Mouse (Mus musculus) olfactory bulb, adult 2 months (tissue): ENCODE measurements around the gene Nim1k. TPM values are rescaled to one million over a fixed set of nuclear protein-coding genes. Genes with fewer than 3 reads are reported as not detected.
A peak's percentile ranks its signal among the peaks of the same experiment; 100 is the strongest.

Experiments
- H3K27ac ChIP-seq: fragments of 200-500 bp; 2 replicates; pipeline ENCODE4 v1.5.1; 2012; ENCODE audit warnings: low read depth, low read length; ENCODE audit not compliant: insufficient read depth
- H3K4me1 ChIP-seq: fragments of 200-500 bp; 2 replicates; pipeline ENCODE4 v1.6.1; 2012; ENCODE audit warnings: low read length; ENCODE audit not compliant: control insufficient read depth, insufficient read depth
- H3K4me3 ChIP-seq: fragments of 200-500 bp; 2 replicates; pipeline ENCODE4 v1.5.1; 2012; ENCODE audit warnings: mild to moderate bottlenecking, low read depth, low read length, moderate library complexity; ENCODE audit not compliant: insufficient read depth
- CTCF ChIP-seq: fragments of 200-500 bp; IDR thresholded peaks from 2 replicates; pipeline ENCODE4 v1.5.1; 2012; ENCODE audit warnings: low read depth, mild to moderate bottlenecking, low read length, moderate library complexity; ENCODE audit not compliant: insufficient read depth
- POLR2A ChIP-seq: fragments of 200-500 bp; IDR thresholded peaks from 2 replicates; pipeline ENCODE4 v1.6.1; 2012; ENCODE audit warnings: mild to moderate bottlenecking, low read depth, low read length, moderate library complexity; ENCODE audit not compliant: insufficient read depth
- WGBS: fragments of 180-500 bp; shearing (Covaris S2); methylation state at CpG from one replicate; pipeline ENCODE4 v1.1.7; 2018; 5-methylcytosine and 5-hydroxymethylcytosine counted together
- polyA plus RNA-seq: library from polyadenylated mRNA; stranded (reverse); fragments of >200 nt; gene quantifications from 2 replicates; pipeline ENCODE4 v1.2.4, GENCODE M21; 2012; ENCODE audit warnings: low replicate concordance; ENCODE audit not compliant: missing spikeins, insufficient read depth, insufficient read length

Nim1k gene
- polyA plus RNA-seq: not detected in 2 replicates

DNA sequence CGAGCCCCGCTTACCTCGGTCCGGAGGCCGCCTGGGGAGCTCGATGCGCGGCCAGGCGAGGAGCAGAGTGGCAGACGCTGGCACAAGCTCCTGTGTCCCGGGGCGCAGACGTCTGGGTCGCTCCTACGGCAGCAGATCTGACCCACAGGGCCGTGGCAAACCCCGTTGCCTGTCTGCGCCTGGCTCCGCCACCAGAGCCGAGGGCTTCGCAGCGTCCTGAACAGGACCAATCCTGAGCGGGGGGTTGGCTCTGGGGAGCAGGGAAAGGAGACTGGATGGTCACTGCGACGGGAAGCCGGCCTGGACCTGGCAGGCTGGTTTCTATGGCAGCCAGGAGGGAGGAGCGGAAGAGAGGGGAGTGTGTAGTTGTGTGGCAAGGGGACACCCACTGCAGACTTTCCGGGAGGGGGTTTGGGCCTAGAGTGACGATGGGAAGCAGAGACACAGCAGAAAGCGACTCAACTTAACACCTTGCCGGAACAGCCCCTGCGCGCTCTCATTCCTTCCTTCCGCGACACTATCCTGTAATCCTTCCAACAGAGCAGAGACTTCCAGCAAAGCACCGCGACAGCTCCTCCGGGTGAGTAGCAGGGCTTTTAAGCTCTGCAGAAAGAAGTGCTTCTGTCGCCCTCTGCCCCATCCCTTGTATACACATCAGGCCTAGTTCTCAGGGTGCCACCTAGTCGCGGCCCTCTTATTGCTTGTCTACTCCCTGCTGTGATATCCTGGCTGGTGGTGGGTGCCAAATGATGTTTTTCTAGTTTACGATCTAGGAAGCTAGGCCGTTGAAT lies at the start of gene Nim1k:
TSS of gene Nim1k (minus strand) at position 202 of the 791 bp plus-strand sequence.
- WGBS: under 1% methylated on average over 43 of the region's 43 CpGs
- peak within 1 kb of the TSS; percentile 92 for H3K27ac ChIP-seq
- peaks cover 10% of the 10 kb centered on the region for H3K4me1 ChIP-seq
- peak within 1 kb of the TSS; percentile 67 for H3K4me3 ChIP-seq
- 0 out of 2 replicates have a peak, but pooled peaks have one; percentile 22 for TF ChIP-seq CTCF
- peak; percentile 37; the same call in 1 of the 2 replicates for TF ChIP-seq POLR2A

DNA sequence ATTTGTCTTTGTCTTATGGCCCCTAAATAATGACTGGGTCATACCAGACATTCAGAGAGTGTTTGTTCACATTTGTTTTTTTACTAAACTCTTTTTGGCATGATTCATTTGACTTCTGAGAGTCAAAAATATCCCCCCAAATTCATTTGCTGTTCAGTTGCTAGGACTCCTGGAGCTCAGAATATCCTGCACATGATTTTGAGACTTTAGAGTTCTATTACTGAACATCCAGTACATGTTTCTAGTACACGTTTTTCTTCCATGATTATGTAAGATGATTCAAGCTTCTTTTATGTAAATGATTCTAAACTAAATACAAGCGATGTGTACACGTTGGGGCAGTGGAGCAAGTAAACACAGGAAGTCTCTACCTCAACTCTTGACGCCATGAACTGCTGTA lies 42.0 kb upstream of the Nim1k start:
- Histone ChIP-seq H3K27ac (no peak overlapping the region), H3K4me3 (no peak overlapping the region), H3K4me1 (no peaks in the 10 kb centered on the region)
- WGBS: 60% methylated on average over 4 of the region's 4 CpGs
- TF ChIP-seq CTCF (no peak), POLR2A (no peak)

DNA sequence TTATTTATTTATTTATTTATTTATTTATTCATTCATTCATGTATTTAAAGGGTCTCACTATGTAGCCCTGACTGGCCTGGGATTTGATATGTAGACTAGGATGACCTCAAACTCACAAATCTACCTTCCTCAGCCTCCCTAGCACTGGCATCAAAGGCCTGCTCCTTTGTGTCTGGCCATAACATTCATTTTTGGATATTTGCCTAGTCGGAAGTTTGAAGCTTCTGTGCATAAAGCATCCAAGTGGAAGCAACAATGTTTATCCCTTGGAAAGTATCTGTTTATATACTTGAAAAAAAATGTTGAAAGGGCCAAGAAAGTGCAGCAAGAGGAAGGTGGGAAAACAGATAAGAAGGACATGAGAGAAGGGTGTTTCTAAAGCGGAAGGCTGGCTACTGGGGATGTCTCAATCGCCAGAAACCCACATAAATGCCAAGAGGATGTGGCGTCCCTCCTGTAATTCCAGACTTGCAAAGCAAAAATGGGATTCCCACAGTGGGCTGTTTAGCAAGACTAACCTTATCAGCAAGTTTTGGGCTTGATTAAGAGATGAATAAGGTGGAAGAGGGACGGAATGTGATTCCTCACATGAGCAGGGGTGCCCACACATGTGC lies 37.2 kb upstream of the Nim1k start:
- H3K4me3 ChIP-seq: no peak overlapping the region

GRCm38 (mm10) chr13:119791580-119792135 lies 36.0 kb upstream of the Nim1k start:
- 4% methylated on average over 18 of the region's 18 CpGs for WGBS
- TF ChIP-seq POLR2A (no peak), CTCF (no peak)
- Histone ChIP-seq H3K27ac (no peak overlapping the region), H3K4me3 (peak overlapping the region; percentile 99), H3K4me1 (peaks cover 6% of the 10 kb centered on the region)

More for the DNA sequence above, 37.2 kb upstream of the Nim1k start:
- Histone ChIP-seq H3K4me1 (peaks cover 6% of the 10 kb centered on the region), H3K27ac (no peak overlapping the region)
- no peak for TF ChIP-seq CTCF
- TF ChIP-seq POLR2A: no peak
- WGBS: 85% methylated on average over 5 of the region's 5 CpGs

DNA sequence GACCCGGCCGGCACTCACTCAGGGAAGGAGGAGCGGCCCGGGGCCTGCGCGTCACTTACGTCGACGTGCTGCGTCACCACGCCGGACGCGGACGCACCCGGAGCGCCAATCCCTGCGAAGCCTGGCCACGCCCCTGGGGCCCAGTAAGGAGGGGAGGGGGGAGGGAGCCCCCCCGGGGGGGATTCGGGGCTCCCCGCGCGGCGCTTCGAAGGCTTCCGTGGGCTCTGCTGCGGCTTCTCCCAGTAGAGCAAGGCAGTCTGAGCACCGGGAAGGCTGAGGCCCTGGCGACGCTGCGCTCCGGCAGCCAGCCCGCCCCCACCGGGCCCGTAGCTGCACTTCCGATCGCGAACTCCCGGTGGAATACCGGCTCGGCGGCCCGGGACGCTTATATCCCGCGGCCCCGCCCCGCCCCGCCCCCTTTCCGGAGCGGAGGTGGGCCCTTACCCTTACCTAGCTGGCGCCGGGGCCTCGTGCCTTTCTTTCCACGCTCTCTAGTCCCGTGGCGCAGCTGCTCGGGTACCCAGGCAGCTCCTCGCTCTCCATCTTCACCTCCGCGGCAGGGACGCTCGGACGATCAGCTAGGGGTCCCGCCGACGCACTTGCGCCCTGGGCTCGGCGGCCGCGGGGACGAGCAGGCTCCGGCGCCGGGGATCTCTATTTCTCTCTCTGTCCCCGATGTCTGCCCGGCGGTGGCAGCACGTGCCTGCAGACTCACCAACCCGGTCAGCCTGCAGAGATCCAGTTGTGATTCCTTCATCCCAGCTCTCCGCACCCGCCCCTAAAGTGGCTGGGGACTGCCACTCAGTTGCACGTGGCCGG lies 35.3 kb upstream of the Nim1k start, which contains the start of gene Zfp131:
TSS of gene Zfp131 (minus strand) at position 129 of the 819 bp plus-strand sequence.
- Histone ChIP-seq H3K4me1 (peaks cover 6% of the 10 kb centered on the region), H3K27ac (peak within 1 kb of the TSS; percentile 94), H3K4me3 (peak within 1 kb of the TSS; percentile 99)
- TF ChIP-seq POLR2A: peak; percentile 58; the same call in 1 of the 2 replicates
- 0 out of 2 replicates have a peak, but pooled peaks have one; percentile 10 for TF ChIP-seq CTCF
- WGBS: under 1% methylated on average over 85 of the region's 86 CpGs

DNA sequence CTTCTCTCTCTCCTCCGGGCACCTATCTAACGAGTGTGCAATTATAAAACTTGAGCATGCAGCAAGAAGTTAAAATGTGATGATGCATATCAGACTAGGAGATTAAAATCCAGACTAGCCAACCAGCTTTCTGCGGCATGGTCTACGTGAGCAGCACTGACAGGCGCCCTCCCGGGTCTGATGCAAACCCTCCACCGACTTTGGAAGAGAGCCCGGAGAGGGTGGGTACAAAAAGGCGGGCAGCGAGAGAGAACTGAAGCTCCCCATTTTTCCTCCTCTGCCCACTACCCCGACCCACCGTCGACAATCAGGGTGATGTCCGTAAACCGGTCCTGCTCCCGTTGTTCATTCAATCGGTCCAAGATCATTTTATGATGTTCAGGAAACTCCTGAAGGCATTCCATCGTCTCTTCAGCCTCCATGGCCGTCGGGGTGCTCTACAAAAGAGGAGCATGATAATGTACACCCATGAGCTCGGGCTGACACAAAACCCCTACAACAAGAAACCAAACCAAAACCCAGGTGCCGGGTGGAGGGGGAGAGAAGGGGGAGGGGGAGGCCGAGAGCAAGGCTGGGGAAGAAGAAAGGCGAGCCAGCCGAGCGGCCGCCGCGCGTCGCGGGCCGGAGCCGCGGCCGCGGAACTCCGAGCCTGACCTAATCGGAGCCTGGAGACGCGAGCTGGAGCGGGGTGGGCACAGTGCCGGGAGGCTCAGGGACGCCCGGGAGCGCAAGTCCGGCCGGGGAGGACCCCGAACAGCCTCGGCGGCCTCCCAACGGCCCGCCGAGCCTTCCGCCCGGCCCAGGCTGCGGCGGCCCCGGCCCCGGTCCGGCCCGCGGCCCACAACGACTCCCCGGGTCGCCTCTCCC lies 34.4 kb upstream of the Nim1k start:
- TF ChIP-seq POLR2A (no peak), CTCF (no peak)
- WGBS: under 1% methylated on average over 57 of the region's 66 CpGs
- peak overlapping the region; percentile 97 for H3K4me3 ChIP-seq
- H3K27ac ChIP-seq: peak overlapping the region; percentile 94
- peaks cover 6% of the 10 kb centered on the region for H3K4me1 ChIP-seq

GRCm38 (mm10) chr13:119783581-119783980 lies 27.9 kb upstream of the Nim1k start:
- Histone ChIP-seq H3K4me3 (no peak overlapping the region), H3K27ac (no peak overlapping the region), H3K4me1 (no peaks in the 10 kb centered on the region)
- TF ChIP-seq POLR2A (no peak), CTCF (no peak)
- 82% methylated on average over 4 of the region's 4 CpGs for WGBS
